Mouse (Mus musculus) left cerebral cortex, adult 9 months (tissue): Measurements from ENCODE around the gene Ghr.

ENCODE experiments used
- DNase-seq, 2 experiments: peaks; one replicate each; pipeline ENCODE4 v3.0.0; 2022; ENCODE audit warnings: low spot score in 2 of 2

Ghr gene

DNA sequence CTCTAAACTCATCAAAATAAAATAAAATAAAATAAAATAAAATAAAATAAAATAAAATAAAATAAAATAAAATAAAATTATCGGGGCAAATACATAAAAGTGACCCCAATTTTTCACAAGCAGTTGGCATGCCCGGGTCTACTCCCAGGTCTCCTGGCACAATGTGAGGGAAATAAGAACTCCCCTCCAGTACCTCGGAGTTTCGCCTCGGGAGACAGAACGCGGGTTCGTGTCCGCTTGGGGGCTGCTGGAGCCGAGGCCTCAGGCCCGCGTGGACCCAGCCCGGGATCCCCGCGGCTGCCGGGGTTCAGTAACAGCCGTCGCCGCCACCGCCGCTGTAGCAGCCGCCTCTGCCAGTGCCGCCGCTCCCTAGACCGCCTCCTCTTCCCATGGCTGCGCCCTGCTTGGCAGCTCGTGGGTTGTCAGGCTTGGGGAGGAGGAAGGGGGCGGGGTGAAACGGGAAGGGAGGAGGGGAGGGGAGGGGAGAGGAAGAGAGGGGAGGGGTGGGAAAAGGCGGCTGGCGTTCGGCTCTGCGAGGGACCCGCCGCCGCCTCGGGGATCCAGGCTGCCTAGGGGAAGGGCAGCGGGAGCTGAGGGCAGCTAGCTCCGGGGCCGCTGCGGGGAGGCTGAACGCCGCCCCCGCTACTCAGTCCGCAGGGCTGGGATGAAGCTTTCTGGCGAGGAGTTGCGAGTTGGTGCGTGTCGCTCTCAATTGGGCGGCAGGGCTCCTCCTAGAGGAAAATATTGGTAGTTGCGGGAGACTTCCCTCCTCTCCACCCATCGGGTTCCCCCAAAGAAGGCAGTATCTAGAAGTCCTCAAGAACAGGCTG, at the start of gene Ghr:
TSS of gene Ghr (minus strand) at position 686 of the 830 bp plus-strand sequence.
- peak; percentile 75 to 93 for DNase-seq

GRCm38 (mm10) chr15:3622746-3623145, 39.5 kb upstream of the Ghr start:
- no peak for DNase-seq

DNA sequence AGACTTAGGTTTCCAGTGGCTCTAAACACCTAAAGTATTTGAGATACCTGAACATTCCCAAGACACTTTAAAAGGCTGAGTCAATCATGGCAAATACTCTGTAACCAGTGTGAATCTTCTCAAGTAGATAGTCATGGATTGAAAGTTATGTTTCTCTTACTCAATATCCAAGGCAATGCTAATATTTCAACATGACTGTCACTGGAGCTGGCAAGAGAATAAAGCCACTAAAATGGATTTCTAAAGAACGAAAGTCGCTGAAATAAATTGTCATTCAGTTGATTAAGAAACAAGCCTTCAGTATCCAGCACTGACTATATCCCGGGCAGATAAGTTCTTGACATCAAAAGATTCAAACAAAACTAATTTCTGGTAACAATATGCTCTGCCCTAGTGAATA, 37.1 kb upstream of the Ghr start:
- DNase-seq = no peak

- DNase-seq = no peak
These were observed 35.0 kb upstream of the Ghr start for GRCm38 (mm10) chr15:3618311-3618710.

DNA sequence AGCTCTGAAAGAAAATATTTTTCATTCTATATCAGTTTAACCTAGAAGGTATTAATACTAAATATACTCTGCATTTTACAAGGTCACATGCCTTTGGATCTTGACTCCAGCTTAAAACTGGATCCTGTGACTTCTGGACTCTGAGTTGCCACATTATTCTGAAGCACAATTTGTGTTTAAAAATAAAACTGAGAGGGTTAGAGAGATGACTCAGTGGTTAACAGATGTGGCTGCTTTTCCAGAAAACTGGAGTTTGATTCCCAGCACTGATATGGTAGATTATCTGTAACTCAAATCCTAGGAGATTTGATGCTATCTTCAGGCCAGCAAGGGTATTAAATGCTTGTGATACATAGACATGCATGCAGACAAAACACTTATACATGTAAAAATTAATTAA, 28.7 kb upstream of the Ghr start:
- no peak for DNase-seq

DNA sequence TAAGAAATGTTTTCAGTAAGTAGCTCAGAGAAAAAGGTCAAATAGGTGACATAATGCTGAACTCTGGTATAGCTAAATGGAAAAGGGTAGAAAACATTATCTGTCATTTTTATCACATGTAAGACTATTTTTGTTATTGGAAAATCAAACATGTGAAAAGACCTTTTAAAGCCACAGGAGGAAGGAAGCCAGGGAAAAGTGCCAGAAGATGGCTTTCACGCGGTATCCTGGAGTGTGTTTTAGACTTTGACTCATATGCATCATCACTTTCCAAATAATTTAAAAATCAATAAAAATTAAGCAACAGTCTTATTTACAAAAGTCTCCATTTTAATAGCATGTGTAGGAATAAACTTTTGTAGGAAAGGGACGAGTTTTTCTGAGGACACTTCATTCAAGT, 24.7 kb upstream of the Ghr start:
- DNase-seq = no peak

- no peak for DNase-seq
These were observed 18.8 kb upstream of the Ghr start for GRCm38 (mm10) chr15:3602098-3602486.

DNA sequence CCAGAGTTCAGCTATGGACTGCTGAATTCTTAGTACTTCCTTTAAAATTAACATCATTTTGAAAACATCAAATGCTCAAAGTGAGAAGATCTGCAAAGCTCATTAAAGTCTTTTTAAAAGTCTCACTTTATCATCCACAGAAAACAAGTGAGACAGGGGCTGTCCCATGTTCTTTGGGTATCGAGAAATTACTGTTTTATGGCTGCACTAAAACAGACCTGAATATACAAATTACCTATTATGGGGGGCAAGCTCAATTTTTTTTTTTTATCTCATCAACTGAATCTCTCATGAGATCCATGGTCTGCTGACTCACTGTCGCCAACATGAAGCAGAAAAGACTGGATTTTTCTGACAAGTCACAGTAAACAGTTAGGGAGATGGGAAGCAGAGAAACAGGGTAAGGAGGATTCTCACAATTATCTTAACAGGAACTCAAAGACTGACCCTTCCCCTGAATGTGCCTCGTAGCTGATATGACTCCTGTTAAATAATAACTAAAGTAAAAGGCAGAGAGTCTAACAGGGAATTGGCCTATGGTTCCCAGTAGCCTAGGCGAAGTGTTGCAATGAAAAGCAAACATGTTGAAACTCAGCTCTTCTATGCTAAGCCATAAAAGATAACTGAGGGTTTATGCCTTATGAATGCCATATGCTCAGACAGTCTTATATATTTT, 18.3 kb upstream of the Ghr start:
- no peak for DNase-seq

DNA sequence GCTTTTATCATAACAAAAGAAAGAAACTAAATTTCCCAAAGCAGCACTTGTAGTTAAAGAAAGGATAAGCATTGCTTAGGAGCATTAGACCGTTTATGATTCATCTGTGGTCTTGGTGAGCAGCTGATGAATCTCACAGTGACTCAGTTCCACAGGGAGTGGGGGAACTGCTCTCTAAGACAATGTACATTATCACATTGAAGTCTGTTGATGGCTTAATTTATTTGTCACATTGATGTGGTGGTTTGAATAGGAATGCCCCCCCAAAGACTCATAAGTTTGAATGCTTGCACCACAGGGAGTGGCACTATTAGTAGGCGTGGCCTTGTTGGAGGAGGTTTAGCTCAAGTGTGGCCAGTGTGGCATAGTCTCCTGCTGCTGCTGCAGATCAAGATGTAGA, 4.6 kb upstream of the Ghr start:
- DNase-seq = no peak

DNA sequence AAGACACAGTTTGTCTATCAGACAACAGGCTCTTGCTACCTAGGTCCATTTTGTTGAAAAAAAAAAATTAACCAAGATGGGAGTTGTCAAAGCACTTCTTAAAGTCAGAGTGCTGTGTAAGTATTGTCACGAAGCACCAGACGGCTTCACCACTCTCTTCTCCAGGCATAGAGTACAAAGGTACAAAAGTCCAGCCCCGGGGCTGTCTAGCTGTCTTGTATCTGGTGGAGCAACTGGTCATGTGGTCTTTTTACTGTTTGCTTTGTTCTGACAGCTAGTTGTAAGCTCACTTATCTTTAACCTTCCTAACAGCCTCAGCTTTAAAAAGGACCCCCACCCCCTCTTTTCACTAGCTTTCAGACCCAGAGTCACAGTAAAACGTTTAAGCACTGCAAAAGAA, 1.1 kb upstream of the Ghr start:
- no peak for DNase-seq

GRCm38 (mm10) chr15:3581861-3582806, 1.2 kb downstream of the Ghr start:
- peak; percentile 2 to 40 for DNase-seq

DNA sequence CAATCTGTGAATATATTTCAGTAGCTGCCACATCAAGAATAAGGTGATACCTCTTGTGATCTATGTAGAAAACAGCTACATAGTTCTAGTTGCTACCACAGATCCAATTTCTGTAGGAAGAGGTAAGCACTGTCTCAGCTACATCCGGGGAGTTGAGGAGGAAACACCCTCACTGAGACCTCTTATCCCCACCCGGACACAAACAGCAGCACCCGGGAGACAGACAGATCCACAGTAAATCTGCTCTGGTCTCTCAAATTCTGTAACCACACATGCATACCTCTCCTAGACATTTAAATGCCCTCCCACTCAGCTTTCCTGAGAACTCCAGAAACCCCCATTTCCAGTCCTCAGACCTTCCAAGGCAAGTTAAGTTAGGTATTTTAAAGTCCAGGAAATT, 2.0 kb downstream of the Ghr start:
- DNase-seq = peak in 1 of 2 experiments; percentile 5

DNA sequence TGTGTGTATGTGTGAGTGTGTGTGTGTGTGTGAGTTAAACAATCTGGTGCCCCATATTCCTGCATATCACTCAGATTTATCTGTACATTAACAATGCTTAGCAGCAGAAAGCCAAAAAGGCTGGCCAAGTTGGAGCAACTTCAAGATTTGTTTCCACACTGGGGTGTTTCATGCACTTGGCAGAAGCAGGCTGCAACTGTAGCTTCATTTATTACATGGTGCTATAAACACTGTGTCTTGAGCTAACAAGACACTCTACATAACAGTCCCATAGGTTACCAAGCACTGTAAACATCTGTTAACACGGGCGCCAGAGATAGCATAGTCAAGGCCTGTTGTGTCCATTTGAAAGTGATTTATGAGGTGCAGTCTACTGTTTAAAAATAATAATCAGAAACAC, 3.1 kb downstream of the Ghr start:
- no peak for DNase-seq

GRCm38 (mm10) chr15:3578286-3578980, 4.9 kb downstream of the Ghr start:
- DNase-seq = no peak

- DNase-seq = no peak
These were observed 14.0 kb downstream of the Ghr start for GRCm38 (mm10) chr15:3569178-3569903.

- no peak for DNase-seq
These were observed 18.7 kb downstream of the Ghr start for GRCm38 (mm10) chr15:3564570-3564969.

GRCm38 (mm10) chr15:3563929-3564516, 19.3 kb downstream of the Ghr start:
- DNase-seq = no peak

- no peak for DNase-seq
These were observed 19.8 kb downstream of the Ghr start for GRCm38 (mm10) chr15:3563473-3563872.

GRCm38 (mm10) chr15:3558524-3558923, 24.8 kb downstream of the Ghr start:
- no peak for DNase-seq

GRCm38 (mm10) chr15:3544289-3544688, 39.0 kb downstream of the Ghr start:
- DNase-seq = no peak
